Mouse (Mus musculus) myocyte (in vitro differentiated cells): ENCODE measurements around the gene 4930402H24Rik. TPM values are rescaled to one million over a fixed set of nuclear protein-coding genes. Genes with fewer than 3 reads are reported as not detected.

Experiments
- H3K27me3 ChIP-seq: one replicate; pipeline ENCODE4 v1.6.1; 2011; ENCODE audit not compliant: control insufficient read depth, insufficient read depth, insufficient read length
- H3K36me3 ChIP-seq: one replicate; pipeline ENCODE4 v1.6.1; 2011; ENCODE audit not compliant: control insufficient read depth, insufficient read depth
- H3K4me2 ChIP-seq: one replicate; pipeline ENCODE4 v1.6.1; 2011; ENCODE audit warnings: low read depth, control low read depth
- H3K4me3 ChIP-seq: one replicate; pipeline ENCODE4 v1.5.1; 2011; ENCODE audit warnings: mild to moderate bottlenecking, control low read depth, moderate library complexity
- H3K79me2 ChIP-seq: one replicate; pipeline ENCODE4 v1.6.1; 2011; ENCODE audit not compliant: control insufficient read depth, insufficient read depth
- H3ac ChIP-seq: one replicate; pipeline ENCODE4 v1.6.1; 2011; ENCODE audit not compliant: control insufficient read depth, insufficient read length
- CEBPB ChIP-seq: IDR thresholded peaks from 2 replicates; pipeline ENCODE4 v1.6.1; 2011; ENCODE audit warnings: mild to moderate bottlenecking, moderate library complexity; ENCODE audit not compliant: poor library complexity, insufficient read depth, severe bottlenecking
- E2F4 ChIP-seq: IDR thresholded peaks from one replicate; pipeline ENCODE4 v1.6.1; 2011; ENCODE audit warnings: mild to moderate bottlenecking, control low read depth, moderate library complexity; ENCODE audit not compliant: insufficient read depth
- MAX ChIP-seq: IDR thresholded peaks from one replicate; pipeline ENCODE4 v1.6.1; 2011; ENCODE audit warnings: low read depth, mild to moderate bottlenecking, control low read depth
- MYOD1 ChIP-seq, 3 experiments: IDR thresholded peaks; one replicate each; pipeline ENCODE4 v1.6.1; 2011; ENCODE audit warnings: control low read depth in 2 of 3, low read depth in 2 of 3, mild to moderate bottlenecking in 2 of 3, moderate library complexity in 1 of 3; ENCODE audit not compliant: insufficient read length in 2 of 3, control insufficient read depth in 1 of 3
- MYOG ChIP-seq, 3 experiments: IDR thresholded peaks; one replicate each; pipeline ENCODE4 v1.6.1; 2011; ENCODE audit warnings: control low read depth in 2 of 3, low read depth in 2 of 3, mild to moderate bottlenecking in 2 of 3; ENCODE audit not compliant: insufficient read length in 2 of 3, control insufficient read depth in 1 of 3, insufficient read depth in 1 of 3
- POLR2A ChIP-seq: IDR thresholded peaks from one replicate; pipeline ENCODE4 v1.6.1; 2011; ENCODE audit warnings: low read depth, mild to moderate bottlenecking, control low read depth, moderate library complexity; ENCODE audit not compliant: insufficient read length
- POLR2AphosphoS2 ChIP-seq: IDR thresholded peaks from one replicate; pipeline ENCODE4 v1.6.1; 2011; ENCODE audit warnings: low read depth, control low read depth; ENCODE audit not compliant: insufficient read length
- REST ChIP-seq: IDR thresholded peaks from one replicate; pipeline ENCODE4 v1.6.1; 2011; ENCODE audit warnings: mild to moderate bottlenecking, control low read depth, moderate library complexity; ENCODE audit not compliant: insufficient read depth, insufficient read length
- SRF ChIP-seq: IDR thresholded peaks from one replicate; pipeline ENCODE4 v1.6.1; 2011; ENCODE audit warnings: low read depth; ENCODE audit not compliant: control insufficient read depth, insufficient read length
- TCF12 ChIP-seq: IDR thresholded peaks from one replicate; pipeline ENCODE4 v1.6.1; 2011; ENCODE audit warnings: mild to moderate bottlenecking, control low read depth; ENCODE audit not compliant: poor library complexity, insufficient read depth, severe bottlenecking
- TCF3 ChIP-seq: IDR thresholded peaks from one replicate; pipeline ENCODE4 v1.6.1; 2011; ENCODE audit warnings: low read depth, control low read depth; ENCODE audit not compliant: insufficient read length
- USF1 ChIP-seq: IDR thresholded peaks from one replicate; pipeline ENCODE4 v1.6.1; 2011; ENCODE audit warnings: low read depth, mild to moderate bottlenecking, control low read depth, moderate library complexity
- polyA plus RNA-seq: library from polyadenylated mRNA; unstranded; fragments of >200 nt; fragmentation: generic; extraction: Trizol; gene quantifications from one replicate; pipeline ENCODE4 v1.2.1, GENCODE M21; 2012; ENCODE audit warnings: missing spikeins

Gene 4930402H24Rik
- polyA plus RNA-seq, 1 experiment = 10.4 TPM

GRCm38 (mm10) chr2:130717951-130718350, 188.3 kb downstream of the 4930402H24Rik start:
- H3K79me2 ChIP-seq = no peaks in the 10 kb centered on the region
- TF ChIP-seq MYOD1 (IDR thresholded peaks at IDR 0.05; ENCODE audit: control insufficient read depth in 1 of 3, insufficient read length in 2 of 3, low read depth in 2 of 3) = no peak
- no peak for TF ChIP-seq POLR2A
- no peak for TF ChIP-seq SRF
- TF ChIP-seq USF1 = no peak
- no peak for TF ChIP-seq TCF12
- TF ChIP-seq MYOG (IDR thresholded peaks at IDR 0.05; ENCODE audit: control insufficient read depth in 1 of 3, insufficient read depth in 1 of 3, insufficient read length in 2 of 3, low read depth in 2 of 3) = no peak
- TF ChIP-seq E2F4 = no peak
- no peak for TF ChIP-seq REST
- no peak for TF ChIP-seq TCF3
- no peak for TF ChIP-seq POLR2AphosphoS2
- TF ChIP-seq MAX = no peak
- no peak for TF ChIP-seq CEBPB
- H3K27me3 ChIP-seq = no peaks in the 10 kb centered on the region
- H3ac ChIP-seq = no peak overlapping the region
- H3K4me2 ChIP-seq = no peak overlapping the region
- H3K4me3 ChIP-seq = no peak overlapping the region
- peaks cover 19% of the 10 kb centered on the region for H3K36me3 ChIP-seq

- H3K36me3 ChIP-seq = peaks cover 7% of the 10 kb centered on the region
- TF ChIP-seq POLR2A (no peak), MAX (no peak), E2F4 (no peak), TCF3 (no peak), POLR2AphosphoS2 (no peak), USF1 (no peak), MYOD1 (IDR thresholded peaks at IDR 0.05; ENCODE audit: control insufficient read depth in 1 of 3, insufficient read length in 2 of 3, low read depth in 2 of 3) (no peak), SRF (no peak), REST (no peak), MYOG (IDR thresholded peaks at IDR 0.05; ENCODE audit: control insufficient read depth in 1 of 3, insufficient read depth in 1 of 3, insufficient read length in 2 of 3, low read depth in 2 of 3) (no peak), CEBPB (no peak)
- no peak overlapping the region for H3ac ChIP-seq
- H3K79me2 ChIP-seq = no peaks in the 10 kb centered on the region
- H3K4me2 ChIP-seq = no peak overlapping the region
- no peaks in the 10 kb centered on the region for H3K27me3 ChIP-seq
- no peak overlapping the region for H3K4me3 ChIP-seq
Measured at GRCm38 (mm10) chr2:130707057-130707456, 199.1 kb downstream of the 4930402H24Rik start.

GRCm38 (mm10) chr2:130706602-130707001, 199.6 kb downstream of the 4930402H24Rik start:
- no peak for TF ChIP-seq REST
- no peak for TF ChIP-seq MAX
- TF ChIP-seq USF1 = no peak
- no peak for TF ChIP-seq POLR2A
- no peak for TF ChIP-seq TCF3
- TF ChIP-seq SRF = no peak
- no peak for TF ChIP-seq POLR2AphosphoS2
- no peak for TF ChIP-seq TCF12
- TF ChIP-seq MYOG (IDR thresholded peaks at IDR 0.05; ENCODE audit: control insufficient read depth in 1 of 3, insufficient read depth in 1 of 3, insufficient read length in 2 of 3, low read depth in 2 of 3) = no peak
- TF ChIP-seq MYOD1 (IDR thresholded peaks at IDR 0.05; ENCODE audit: control insufficient read depth in 1 of 3, insufficient read length in 2 of 3, low read depth in 2 of 3) = no peak
- no peak for TF ChIP-seq CEBPB
- TF ChIP-seq E2F4 = no peak
- H3K4me3 ChIP-seq = no peak overlapping the region
- H3K79me2 ChIP-seq = no peaks in the 10 kb centered on the region
- H3K27me3 ChIP-seq = no peaks in the 10 kb centered on the region
- no peak overlapping the region for H3ac ChIP-seq
- H3K36me3 ChIP-seq = peaks cover 7% of the 10 kb centered on the region
- no peak overlapping the region for H3K4me2 ChIP-seq

- Histone ChIP-seq H3K36me3 (no peaks in the 10 kb centered on the region), H3K27me3 (no peaks in the 10 kb centered on the region), H3K4me3 (no peak overlapping the region), H3ac (no peak overlapping the region), H3K4me2 (no peak overlapping the region), H3K79me2 (no peaks in the 10 kb centered on the region)
- TF ChIP-seq CEBPB = no peak
- no peak for TF ChIP-seq TCF12
- TF ChIP-seq POLR2AphosphoS2 = no peak
- no peak for TF ChIP-seq MYOD1 (IDR thresholded peaks at IDR 0.05; ENCODE audit: control insufficient read depth in 1 of 3, insufficient read length in 2 of 3, low read depth in 2 of 3)
- TF ChIP-seq TCF3 = no peak
Measured at GRCm38 (mm10) chr2:130705178-130705577, 201.0 kb downstream of the 4930402H24Rik start.
